Mouse (Mus musculus) adrenal gland, adult 2 months (tissue): ENCODE results near the gene Il18rap. TPM values are rescaled to one million over a fixed set of nuclear protein-coding genes. Genes with fewer than 3 reads are reported as not detected.

Experiments
- DNase-seq: peaks from one replicate; pipeline ENCODE4 v3.0.0; 2021
- long read RNA-seq: library from polyadenylated mRNA; stranded (forward); transcript quantifications from one replicate; pipeline ENCODE4 v2.0.0, GENCODE M21; 2021
- polyA plus RNA-seq: library from polyadenylated mRNA; depleted of rRNA; stranded (reverse); fragments of >200 nt; gene quantifications from 2 replicates; pipeline ENCODE4 v1.2.3, GENCODE M21; 2012; rRNA removed
- total RNA-seq, 2 experiments: library from RNA; stranded (reverse); gene quantifications; 2 replicates each; pipeline ENCODE4 v1.2.3; 2021

The Il18rap gene
- not detected for total RNA-seq
- not detected in 2 replicates for polyA plus RNA-seq
- long read RNA-seq, result 0 reads

GRCm38 (mm10) chr1:40514851-40515585, at the start of gene Il18rap:
TSS of gene Il18rap (plus strand) at chr1:40515362.
- DNase-seq, result no peak

DNA sequence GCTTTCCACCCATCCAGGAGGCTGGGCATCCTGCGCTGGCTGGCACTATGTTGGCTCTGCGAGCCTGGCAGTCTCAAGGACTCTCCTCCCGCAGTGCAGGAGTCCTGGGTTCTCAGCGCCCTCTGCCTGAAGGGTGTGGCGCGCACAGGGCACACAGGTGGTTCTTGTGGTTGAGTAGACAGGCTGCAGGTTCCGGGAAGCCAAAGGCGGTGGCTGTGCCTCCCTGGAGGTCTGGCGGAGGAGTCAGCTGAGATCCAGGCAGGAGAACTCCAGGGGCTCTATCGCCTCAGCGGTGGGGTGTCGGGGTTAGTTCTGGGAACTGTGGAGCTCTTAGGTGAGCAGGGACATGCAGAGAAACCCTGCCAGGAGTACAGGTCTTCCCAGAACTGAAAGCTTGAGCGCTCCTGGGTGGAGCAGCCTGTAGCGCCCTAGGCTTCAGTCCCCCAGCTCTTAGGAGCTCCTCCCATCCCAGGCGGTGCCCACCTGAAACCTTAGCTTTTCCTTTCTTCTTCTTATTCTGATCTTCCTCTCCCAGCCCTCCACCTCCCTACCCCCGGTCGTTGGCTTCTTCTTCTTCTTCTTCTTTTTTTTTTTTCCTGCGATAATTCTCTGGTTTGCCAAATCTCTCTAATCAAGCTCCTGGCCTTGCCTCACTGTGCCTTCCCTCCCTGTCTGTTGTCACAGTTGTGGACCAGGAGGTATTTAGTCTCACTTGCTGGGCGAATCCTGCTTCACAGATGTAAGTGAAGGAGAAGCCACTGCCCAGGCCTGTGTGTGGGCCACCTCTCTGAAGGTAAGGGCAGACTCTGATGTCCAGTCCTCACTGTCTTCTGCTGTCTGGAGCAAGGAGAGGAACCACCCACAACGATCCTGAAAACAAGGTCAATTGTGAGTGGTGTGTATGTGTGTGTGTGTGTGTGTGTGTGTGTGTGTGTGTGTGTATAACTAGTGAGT, 49.4 kb upstream of the Il18rap start, which contains the start of gene Il18r1:
TSS of gene Il18r1 (plus strand) at position 76 of the 954 bp plus-strand sequence.
- DNase-seq, result no peak

DNA sequence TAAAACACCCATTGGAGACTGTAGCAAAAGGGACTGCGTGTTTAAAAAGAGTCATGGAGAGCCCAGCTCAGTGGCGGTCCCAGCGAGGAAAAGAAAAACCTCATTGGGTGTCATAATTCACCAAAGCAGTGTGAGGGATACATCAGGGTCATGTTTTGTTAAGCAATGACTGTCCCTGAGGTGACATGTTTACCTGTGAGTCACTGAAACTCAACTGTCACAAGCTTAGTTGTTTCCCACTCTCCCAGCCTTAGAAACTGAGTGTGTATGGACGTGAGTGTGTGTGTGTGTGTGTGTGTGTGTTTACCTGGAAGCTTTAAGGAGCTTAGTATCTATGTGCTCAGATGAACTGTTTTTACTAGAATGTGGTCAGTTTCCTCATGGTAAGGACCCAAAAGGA, 47.9 kb upstream of the Il18rap start:
- DNase-seq, result no peak

DNA sequence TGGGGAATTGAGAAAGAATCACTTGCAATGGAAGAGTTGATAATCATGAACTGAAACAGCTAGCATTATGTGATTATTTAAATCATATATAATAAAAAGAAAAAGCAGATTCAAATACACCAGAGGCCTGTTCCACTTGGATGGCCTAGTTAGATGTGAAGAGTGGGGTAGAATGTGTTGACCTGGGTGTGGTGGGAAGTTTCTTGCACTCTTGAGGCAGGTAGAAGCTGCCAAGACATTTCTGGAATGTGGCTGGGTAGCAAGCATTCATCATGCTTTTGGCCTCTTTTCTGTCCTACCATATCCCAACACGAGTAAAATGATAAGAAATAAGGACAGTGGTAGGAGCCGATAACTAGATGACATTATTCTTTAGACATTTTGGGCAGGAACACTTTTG, 46.4 kb upstream of the Il18rap start:
- no peak for DNase-seq

GRCm38 (mm10) chr1:40469900-40470299, 45.3 kb upstream of the Il18rap start:
- DNase-seq, result no peak

DNA sequence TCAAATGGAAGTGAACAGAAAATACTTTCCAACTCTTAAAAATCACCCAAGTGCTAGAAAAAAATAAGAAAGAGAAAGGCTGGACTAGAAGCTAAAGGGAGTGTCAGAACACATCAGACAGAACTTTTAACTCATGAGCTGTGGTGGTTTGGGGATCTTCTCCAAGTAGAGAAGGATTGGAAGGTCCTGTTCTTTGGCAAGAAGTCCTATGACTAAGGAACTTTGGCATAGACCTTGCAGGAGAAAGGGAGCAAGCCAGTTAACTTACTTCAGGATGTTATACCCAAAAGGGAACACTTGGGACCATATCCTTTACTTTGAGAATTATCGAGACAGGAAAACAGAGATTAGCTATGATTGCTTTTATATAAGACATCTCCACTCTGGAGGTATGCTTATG, 42.8 kb upstream of the Il18rap start:
- no peak for DNase-seq

- no peak for DNase-seq
Measured at GRCm38 (mm10) chr1:40473640-40474039, 41.5 kb upstream of the Il18rap start.

DNA sequence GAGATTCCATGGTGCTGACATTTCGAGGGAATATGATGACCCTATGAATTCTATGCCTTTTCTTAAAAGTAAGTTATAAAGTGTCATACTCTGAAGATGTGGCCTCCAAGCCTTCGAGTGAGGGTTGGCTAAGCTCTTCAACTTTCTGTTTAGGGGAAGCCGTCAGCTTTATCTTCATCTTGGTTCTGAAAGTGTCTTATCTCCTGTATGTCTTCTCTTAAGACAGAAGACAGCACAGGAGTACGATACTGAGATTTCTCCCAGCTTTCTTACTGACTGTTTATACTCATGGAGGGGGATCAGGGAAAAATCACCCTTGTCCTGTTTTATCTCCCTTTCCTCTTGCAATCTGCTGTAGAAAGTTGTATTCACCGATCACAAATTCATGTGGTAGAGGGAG, 40.8 kb upstream of the Il18rap start:
- DNase-seq, result no peak

GRCm38 (mm10) chr1:40475697-40476096, 39.5 kb upstream of the Il18rap start:
- no peak for DNase-seq

GRCm38 (mm10) chr1:40476756-40477155, 38.4 kb upstream of the Il18rap start:
- DNase-seq, result no peak

GRCm38 (mm10) chr1:40479505-40479923, 35.6 kb upstream of the Il18rap start:
- DNase-seq, result no peak

DNA sequence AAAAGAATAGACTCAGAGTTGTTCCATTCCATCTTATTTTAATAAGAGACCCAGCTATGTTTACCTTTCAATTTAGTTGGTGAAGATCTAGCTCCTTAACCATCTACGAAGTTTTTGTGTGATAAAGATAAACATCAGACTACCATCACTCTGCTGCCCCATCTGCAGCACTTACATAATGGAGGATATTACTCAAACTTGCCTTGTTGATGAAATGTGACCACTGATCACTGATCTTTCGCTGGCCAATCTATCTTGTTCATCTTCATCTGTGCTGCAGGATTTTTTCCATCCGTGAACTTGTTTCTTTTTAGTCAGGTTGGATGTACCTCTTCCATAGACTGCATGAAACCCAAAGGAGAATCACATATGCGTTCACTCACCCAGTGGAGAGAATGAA, 20.6 kb upstream of the Il18rap start:
- DNase-seq, result no peak

DNA sequence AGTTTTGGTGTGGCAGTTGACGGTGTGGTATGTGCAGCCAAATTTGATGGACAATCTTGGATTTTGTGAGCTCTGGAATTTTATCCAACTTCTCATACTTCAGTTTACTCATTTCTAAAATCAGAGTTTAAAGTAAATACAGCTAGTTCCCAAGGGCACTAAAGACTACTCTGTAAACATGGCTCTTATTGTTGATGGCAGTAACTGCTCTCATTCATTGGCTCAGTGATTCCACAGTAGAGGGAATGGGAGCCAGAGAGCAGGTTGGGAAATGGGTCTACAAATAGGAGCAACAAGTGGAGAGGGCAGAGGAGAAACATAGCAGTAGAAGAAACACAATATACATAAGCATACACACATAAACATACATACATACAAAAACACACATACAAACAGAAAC, 15.5 kb upstream of the Il18rap start:
- no peak for DNase-seq

DNA sequence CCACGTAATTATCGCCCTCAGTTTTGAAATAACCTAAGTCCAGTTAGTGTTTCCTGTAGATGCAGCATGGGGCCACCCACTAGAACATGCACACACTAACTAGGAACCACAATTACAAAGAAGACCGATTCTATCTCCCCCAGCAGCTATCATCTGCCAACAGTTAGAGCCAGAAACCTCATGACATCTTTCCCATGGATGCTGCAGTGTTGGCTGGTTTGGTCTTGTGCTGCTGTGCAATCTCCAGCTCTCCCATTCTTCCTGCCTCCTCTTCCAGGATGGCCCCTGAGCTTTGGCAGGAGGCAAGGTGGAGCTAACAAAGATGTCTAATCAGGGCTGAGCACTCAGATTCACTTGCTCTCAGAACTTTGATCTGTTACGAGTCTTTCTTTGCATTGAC, 14.0 kb upstream of the Il18rap start:
- DNase-seq, result no peak

- DNase-seq, result no peak
Measured at GRCm38 (mm10) chr1:40501546-40502398, 13.4 kb upstream of the Il18rap start.

DNA sequence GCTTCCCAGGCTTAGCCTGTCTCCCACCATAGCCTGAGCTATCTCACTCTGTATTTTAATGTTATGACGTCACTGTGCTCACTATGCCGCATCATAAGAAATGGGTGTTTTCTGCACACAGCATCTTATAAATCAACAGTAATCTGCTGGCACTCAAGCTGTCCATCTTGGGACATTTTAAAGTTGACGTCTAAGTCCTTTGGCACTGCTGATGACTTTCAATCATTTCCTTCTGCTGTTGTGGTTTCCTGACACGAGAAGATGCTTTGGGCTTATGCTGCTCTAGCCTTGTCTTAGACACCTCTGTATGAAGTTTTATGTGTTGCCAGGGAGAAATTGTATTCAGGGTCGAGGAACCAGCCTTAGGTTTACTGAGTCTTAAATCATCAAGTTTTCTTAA, 10.6 kb upstream of the Il18rap start:
- DNase-seq, result no peak

GRCm38 (mm10) chr1:40516364-40516763, 1.2 kb downstream of the Il18rap start:
- DNase-seq, result no peak

DNA sequence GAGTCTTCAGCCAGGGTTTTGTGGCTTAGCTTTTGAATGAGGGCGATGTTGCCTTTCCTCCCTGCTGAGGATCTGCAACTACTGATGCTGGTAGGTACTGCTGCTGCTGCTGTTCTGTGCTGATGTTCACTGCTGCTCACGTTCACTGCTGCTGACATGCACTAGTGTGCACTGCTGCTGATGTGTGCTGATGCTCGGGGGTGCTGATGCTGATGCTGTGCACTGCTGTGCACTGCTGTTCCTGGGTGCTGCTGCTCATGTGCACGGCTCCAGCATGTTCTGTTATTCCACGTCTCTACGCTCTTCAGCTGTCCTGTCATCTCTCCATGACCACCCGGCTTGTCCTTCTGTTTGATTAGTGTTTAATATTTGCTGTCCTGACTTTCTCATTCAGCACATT, 7.8 kb downstream of the Il18rap start:
- DNase-seq, result no peak

DNA sequence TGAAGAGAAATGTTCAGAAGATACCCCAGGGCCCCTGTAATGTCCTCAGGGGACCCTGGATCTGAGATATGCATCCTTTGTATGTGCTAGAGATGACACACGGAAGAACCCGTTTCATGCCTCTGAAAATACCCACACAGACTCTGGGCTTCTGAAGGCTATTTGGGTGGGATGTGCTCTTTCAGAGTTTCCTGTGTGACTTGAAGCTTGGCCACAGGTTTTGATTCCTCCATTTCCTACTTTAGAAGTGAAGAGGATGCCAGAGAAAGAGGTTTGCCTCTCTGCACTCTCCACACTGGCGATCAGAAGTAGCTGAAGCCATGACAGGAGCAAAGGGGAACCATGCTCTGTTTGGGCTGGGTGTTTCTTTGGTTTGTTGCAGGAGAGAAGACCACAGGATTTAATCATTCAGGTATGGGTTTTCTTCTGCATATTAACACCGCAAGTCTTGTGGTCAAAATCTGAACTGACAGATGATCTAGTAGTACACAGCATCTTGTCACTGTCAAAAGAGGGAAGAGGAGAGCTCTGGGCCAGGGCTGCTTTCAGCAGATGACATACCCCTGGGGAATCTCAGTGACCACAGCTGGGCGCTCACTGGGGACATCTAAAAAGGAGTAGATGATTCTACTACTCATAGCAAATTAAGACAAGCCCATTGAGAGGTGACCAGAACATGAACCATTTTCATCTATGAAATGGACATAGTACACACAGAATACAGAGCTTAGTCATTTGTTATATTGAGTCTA, 9.0 kb downstream of the Il18rap start:
- DNase-seq, result no peak

DNA sequence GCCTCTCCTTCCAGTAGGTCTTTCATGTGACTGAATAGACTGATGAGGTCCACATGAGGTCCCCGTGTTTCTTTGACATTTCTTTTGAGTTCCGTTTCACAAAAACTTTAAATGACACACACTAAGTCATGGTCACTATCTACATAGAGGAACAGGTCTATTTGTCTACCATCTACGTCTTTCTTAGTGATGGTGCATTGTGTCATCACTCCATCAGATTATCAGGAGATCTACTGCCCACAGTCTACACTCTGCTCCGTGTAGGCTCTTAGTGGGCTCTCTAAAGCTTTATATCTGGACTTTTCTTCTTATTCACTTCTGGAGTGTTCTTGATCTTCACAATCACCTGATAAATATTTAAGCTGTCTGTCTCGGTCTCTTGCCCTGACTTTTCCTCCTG, 14.1 kb downstream of the Il18rap start:
- no peak for DNase-seq

DNA sequence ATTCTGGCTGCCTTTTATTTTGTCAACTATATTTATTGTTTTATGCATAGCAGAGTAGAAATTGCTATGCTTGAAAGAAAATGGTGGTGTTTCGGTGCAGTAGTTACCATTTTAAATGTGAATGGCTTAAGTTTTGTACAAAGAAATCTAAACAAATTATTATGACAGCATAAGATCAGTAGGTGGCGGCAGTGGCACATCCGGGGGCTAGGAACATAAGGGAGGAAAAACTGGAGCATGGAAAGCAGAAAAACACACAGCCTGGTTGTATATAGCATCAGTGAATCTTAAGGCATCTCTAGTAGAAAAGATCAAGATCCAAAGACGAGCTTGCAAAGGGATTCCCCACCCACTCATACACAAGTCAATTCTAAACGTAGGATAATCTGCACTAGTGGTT, 22.4 kb downstream of the Il18rap start:
- DNase-seq, result no peak
